Mouse (Mus musculus): ENCODE measurements at regions not wholly inside any gene's neighbourhood (a gene's known extent, or its start where the extent isn't known, plus 50 kb on each side); places are given as distances from the start of the nearest gene placed in this dataset.
A peak's percentile ranks its signal among the peaks of the same experiment; 100 is the strongest.

GRCm38 (mm10) chr4:127758961-127759360, 211.8 kb downstream of the CK137956 start:
- no peak for DNase-seq (ENCODE audit: low read depth, low spot score)

- DNase-seq (ENCODE audit: low read depth, low spot score): no peak
These were observed 214.5 kb downstream of the CK137956 start for GRCm38 (mm10) chr4:127756238-127756637.

GRCm38 (mm10) chr4:127750781-127751180, 220.0 kb downstream of the CK137956 start:
- no peak for DNase-seq (ENCODE audit: low read depth, low spot score)

GRCm38 (mm10) chr4:127747876-127748275, 222.9 kb downstream of the CK137956 start:
- no peak for DNase-seq (ENCODE audit: low read depth, low spot score)

GRCm38 (mm10) chr4:127736781-127737180, 234.0 kb downstream of the CK137956 start:
- DNase-seq (ENCODE audit: low read depth, low spot score): no peak

- DNase-seq (ENCODE audit: low read depth, low spot score): no peak
These were observed 234.6 kb downstream of the CK137956 start for GRCm38 (mm10) chr4:127736151-127736550.

GRCm38 (mm10) chr4:127734641-127735040, 236.1 kb downstream of the CK137956 start:
- DNase-seq (ENCODE audit: low read depth, low spot score): no peak

GRCm38 (mm10) chr4:127718661-127719060, 252.1 kb downstream of the CK137956 start:
- no peak for DNase-seq (ENCODE audit: low read depth, low spot score)

- DNase-seq (ENCODE audit: low read depth, low spot score): no peak
These were observed 258.5 kb downstream of the CK137956 start for GRCm38 (mm10) chr4:127712274-127712673.

- DNase-seq (ENCODE audit: low read depth, low spot score): no peak
These were observed 259.9 kb downstream of the CK137956 start for GRCm38 (mm10) chr4:127710816-127711215.

- no peak for DNase-seq (ENCODE audit: low read depth, low spot score)
These were observed 261.0 kb downstream of the CK137956 start for GRCm38 (mm10) chr4:127709746-127710145.

GRCm38 (mm10) chr4:127708186-127708585, 262.6 kb downstream of the CK137956 start:
- no peak for DNase-seq (ENCODE audit: low read depth, low spot score)

GRCm38 (mm10) chr4:127707126-127707525, 263.6 kb downstream of the CK137956 start:
- DNase-seq (ENCODE audit: low read depth, low spot score): no peak

GRCm38 (mm10) chr4:127701651-127702050, 269.1 kb downstream of the CK137956 start:
- no peak for DNase-seq (ENCODE audit: low read depth, low spot score)

GRCm38 (mm10) chr4:127689986-127690385, 280.8 kb downstream of the CK137956 start:
- no peak for DNase-seq (ENCODE audit: low read depth, low spot score)

- DNase-seq (ENCODE audit: low read depth, low spot score): no peak
These were observed 285.7 kb downstream of the CK137956 start for GRCm38 (mm10) chr4:127685021-127685420.

- DNase-seq (ENCODE audit: low read depth, low spot score): no peak
These were observed 291.4 kb downstream of the CK137956 start for GRCm38 (mm10) chr4:127679391-127679790.

GRCm38 (mm10) chr4:127678437-127678836, 292.3 kb downstream of the CK137956 start:
- DNase-seq (ENCODE audit: low read depth, low spot score): peak; percentile 54

- DNase-seq (ENCODE audit: low read depth, low spot score): no peak
These were observed 294.9 kb downstream of the CK137956 start for GRCm38 (mm10) chr4:127675745-127676315.

- no peak for DNase-seq (ENCODE audit: low read depth, low spot score)
These were observed 302.0 kb upstream of the Gjb5 start for GRCm38 (mm10) chr4:127659950-127660349.

GRCm38 (mm10) chr4:127651601-127652000, 293.6 kb upstream of the Gjb5 start:
- DNase-seq (ENCODE audit: low read depth, low spot score): no peak

- DNase-seq (ENCODE audit: low read depth, low spot score): no peak
These were observed 290.0 kb upstream of the Gjb5 start for GRCm38 (mm10) chr4:127648011-127648410.

- DNase-seq (ENCODE audit: low read depth, low spot score): no peak
These were observed 289.2 kb upstream of the Gjb5 start for GRCm38 (mm10) chr4:127647189-127647588.

Data from R1 (cell line).